Mouse (Mus musculus): ENCODE measurements around the gene Tmeff1. TPM values are rescaled to one million over a fixed set of nuclear protein-coding genes. Genes with fewer than 3 reads are reported as not detected.

Tmeff1 gene
- total RNA-seq, 2 experiments from 2014 or later: 234 TPM

DNA sequence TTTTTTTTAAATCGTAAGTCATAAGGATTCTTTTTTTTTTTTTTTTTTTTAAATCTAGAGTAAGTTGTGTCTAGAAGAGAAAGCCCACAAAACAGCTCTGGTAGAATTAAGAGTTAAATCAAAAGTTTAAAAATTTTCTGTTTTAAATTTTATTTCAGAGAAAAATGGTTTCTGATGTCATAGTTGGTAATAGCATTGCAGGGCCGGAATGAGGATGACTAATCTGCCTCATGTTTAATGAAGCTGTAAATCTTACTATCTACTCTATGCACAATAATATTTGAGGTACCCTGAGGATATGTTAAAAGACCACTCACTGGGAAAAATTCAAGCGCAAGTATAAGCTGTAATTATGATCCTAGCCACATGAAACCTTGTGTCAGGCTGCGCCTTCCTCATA is 30.5 kb downstream of the Tmeff1 start:
- DNase-seq: no peak
- intact Hi-C loops (cut with DNase I): no loop called here

DNA sequence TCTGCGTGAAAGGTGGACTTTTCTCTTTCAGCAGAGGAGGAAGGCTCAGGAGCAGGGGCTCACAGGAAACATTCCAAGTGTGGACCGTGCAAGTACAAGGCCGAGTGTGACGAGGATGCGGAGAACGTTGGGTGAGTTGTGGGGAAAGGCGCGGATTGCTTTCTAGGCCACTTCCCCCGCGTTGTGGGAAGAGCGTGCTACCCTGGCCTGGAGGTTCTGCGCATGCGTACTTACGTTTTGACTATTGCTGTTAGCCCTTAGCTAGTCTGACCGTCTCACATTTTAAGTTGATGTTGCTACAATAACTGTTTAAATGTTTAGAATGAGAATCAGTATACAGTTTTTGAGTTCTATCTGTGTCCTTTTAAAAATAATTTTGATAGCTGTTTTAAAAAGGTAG is 32.2 kb downstream of the Tmeff1 start:
- DNase-seq: no peak
- intact Hi-C loops (cut with DNase I): no loop called here

DNA sequence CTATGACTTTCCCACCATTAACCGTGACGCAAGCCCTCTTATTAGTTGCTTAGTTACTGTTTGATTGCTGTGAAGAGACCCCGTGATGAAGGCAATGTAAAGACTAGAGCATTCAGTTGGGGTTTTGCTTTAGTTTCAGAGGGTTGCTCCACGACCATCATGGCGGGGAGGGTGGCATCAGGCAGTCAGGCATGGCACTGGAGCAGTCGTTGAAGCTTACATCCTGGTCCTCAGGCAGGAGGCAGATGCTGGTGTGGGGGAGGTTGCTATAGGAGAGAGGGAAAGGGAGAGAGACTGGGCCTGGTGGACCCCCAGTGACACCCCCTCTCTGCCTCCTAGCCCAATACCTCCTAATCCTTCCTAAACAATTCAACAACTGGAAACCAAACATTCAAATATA is 35.1 kb downstream of the Tmeff1 start:
- no peak for DNase-seq
- intact Hi-C loops (cut with DNase I): no loop called here

DNA sequence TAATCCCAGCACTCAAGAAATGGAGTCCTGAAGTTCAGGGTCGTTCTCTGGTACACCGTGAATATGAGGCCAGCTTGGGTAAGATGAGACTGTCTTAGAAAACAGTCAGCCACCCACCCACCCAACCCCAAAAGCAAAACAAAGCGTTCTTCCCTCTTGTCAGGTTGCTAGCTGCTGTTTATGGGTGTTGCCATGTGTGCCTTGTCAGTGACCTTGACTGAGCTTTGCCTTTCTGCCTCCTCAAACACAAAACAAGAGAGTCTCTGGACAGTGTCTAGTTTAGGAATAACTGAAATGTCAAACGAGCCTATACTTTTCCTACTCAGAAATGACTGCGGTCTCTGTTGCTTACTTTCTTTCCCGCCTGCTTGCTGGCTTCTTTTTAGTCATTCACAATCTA is 37.3 kb downstream of the Tmeff1 start:
- intact Hi-C loops (cut with DNase I): no loop called here
- DNase-seq: no peak

DNA sequence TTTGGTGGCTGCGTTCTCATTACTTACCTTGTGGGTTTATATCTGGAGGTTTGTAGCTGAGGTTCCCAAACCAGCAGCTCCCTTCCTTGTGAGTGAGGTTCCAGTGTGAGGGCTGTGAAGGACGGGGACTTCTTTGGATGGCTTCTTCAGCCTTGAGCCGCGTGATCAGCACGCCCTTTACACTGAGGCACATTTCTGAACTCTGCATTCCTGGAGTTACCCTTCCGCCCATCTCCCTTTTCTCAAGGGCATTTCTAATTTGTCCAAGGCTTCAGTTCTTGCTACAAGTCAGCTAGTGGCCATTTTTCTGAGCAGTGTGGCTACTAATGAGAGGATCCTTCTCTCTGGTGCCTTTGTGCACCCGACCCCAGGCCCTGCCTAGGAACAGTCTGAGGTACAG is 38.0 kb downstream of the Tmeff1 start:
- intact Hi-C loops (cut with DNase I): no loop called here
- DNase-seq: no peak

DNA sequence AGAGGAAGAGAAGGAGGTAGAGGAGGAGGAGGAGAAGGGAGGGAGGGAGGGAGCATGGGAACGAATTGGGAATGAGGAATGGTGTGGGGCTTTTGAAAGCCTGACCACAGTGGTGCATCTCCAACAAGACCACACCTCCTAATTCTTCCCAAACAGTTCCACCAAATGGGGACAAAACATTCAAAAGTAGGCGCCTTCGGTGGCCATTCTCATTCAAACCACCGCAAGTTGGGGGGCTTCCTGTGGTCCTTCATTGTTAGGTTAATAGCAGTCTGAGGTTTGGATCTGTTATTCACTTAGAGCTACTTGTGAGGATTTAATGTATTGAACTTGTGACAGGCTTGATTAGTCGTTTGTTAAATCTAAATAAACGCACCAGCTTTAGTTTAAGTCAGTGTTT is 40.0 kb downstream of the Tmeff1 start:
- no peak for DNase-seq
- intact Hi-C loops (cut with DNase I): no loop called here

DNA sequence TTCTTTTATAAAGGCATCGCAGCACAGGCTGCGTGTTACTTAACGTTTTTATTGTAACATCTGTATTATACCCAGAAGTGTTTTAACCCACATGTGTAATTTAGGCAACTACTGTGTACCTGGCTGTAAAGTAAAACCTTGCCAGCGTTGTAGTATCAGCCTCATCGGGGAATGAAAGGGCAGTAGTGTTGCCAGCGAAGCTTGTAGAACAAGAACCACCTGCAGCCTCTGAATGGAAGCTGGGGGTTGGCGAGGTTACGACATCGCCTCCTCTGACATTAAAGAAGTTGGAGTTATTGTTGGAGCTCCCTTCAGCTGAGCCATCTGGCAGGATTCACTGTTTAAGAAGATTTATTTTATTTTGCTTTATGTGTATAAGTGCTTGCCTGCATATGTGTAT is 40.9 kb downstream of the Tmeff1 start:
- no peak for DNase-seq
- intact Hi-C loops (cut with DNase I): no loop called here

DNA sequence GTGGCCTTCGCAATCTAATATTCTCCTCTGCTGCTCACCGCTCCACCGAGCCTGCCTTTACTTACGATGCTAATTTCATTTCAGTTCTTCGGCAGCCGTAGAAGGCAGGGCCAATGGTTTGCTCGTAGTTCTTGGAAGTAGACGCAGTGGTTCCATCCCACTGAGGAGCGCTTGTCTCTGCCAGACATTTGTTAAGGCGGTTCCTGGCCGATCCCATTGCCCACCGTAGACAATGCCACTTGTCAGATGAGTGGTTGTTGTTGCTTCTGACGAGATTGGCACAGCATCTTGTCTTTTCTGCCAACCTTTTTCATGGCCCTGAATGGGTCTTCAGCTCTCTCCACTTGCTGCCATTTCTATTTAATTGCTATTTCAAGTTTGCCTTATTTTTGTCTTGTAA is 44.5 kb downstream of the Tmeff1 start:
- intact Hi-C loops (cut with DNase I): no loop called here
- peak; percentile 48 for DNase-seq

DNA sequence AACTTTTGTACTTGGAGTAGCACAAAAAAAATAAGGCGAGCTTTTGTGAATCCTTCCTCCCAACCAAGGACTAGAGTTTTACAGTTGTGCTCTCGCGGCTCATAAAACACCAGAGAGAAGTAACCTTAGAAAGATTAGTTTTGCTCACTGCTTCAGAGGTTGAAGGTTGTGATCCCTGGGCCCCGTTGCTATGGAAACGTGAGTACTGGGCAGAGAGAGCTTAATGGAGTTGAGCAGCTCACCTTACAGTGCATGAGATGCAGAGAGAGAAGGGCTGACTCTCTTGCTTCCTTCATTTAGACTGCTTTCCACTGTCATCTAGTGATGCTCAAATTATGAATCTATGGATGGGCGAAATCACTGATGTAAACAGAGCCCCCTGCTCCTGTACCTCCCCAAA is 48.6 kb downstream of the Tmeff1 start:
- DNase-seq: no peak
- intact Hi-C loops (cut with DNase I): no loop called here

DNA sequence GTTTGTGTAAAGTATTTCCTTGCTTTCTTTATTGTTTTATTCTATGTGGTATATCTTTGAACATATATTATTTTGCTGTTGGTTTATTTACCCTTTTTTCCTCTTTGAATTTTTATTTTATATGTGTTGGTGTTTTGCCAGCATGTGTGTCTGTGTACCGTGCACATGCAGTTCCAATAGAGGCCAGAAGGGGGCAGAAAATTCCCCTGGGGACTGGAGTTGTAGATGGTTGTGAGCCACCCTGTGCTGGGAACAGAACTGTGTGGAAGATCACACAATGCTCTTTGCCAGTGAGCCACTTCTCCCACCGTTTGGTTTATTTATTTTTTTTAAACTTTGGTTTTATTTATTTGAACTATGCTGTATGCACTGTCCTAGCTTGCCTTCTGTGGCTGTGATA is 49.1 kb downstream of the Tmeff1 start:
- intact Hi-C loops (cut with DNase I): no loop called here
- peak; percentile 18 for DNase-seq

DNA sequence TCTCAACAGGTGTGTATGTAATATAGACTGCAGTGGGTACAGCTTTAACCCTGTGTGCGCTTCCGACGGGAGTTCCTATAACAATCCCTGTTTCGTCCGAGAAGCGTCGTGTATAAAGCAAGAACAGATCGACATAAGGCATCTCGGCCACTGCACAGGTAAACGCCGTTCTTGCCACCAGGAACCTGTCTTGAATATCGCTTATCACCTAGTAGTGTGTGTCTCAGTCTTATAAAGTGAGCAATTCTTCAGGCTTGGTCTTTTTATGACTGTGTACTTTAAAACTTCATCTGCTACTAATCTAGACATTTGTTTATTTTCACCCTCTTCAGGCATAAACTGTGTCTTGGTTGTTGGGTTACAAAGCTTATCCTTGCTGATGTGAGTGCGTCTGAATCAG is 51.9 kb downstream of the Tmeff1 start:
- intact Hi-C loops (cut with DNase I): no loop called here
- no peak for DNase-seq

DNA sequence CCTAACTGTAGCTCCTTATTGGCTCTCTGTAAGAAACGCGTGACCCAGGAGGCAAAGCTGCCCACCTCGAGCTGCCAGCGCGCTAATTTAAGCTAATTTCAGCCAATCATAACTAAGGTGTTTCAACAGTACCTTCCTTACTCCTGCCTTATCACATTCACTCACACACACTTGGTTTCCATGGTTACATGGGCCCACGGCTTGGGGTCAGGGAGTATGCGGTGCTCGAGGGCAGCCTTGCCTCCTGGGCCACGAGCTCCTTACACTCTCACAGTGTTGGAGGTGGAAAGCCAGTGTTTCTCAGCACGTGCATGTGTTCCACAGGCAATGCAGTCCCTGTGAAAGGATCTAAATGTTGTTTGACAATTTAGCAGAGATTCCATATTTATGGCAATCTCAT is 53.2 kb downstream of the Tmeff1 start:
- intact Hi-C loops (cut with DNase I): no loop called here
- DNase-seq: no peak

DNA sequence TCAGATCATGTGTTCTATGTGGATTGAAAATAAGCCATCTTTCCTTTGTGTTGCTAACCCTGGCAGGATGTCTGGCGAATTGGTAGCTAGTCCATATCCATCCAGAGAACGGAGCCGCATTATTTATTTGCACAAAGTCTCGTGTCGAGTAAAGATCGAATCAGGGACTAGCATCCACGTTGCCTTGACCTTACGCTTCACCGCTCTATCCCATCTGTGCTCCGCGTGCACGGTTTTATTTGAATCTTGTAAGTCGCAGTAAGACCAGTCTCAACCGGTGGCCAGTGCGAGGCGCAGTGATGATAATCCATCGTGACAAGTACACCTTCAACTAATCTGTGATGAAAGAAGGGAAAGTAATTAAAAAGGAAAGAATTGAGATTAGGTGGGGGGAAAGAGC is 54.5 kb downstream of the Tmeff1 start:
- no peak for DNase-seq
- intact Hi-C loops (cut with DNase I): no loop called here

DNA sequence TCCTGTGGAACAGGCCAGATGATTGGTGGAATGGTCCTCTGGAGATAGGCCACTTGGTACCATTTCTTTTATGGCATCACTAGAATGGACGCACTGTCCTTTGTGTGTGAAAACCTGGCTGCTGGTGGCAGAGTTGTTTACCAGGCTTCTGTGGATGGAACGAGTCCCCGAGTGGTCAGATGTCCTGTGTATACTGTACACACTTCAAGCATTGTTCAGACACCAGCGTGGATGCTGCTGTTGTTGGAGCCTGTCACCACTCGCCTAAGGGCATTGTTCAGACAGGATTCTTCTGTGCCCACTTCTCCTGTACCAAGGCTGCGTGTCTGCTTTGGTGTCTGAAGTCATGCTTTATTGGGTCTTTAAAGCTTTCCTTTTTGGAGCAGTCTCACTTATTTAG is 58.8 kb downstream of the Tmeff1 start:
- intact Hi-C loops (cut with DNase I): no loop called here

DNA sequence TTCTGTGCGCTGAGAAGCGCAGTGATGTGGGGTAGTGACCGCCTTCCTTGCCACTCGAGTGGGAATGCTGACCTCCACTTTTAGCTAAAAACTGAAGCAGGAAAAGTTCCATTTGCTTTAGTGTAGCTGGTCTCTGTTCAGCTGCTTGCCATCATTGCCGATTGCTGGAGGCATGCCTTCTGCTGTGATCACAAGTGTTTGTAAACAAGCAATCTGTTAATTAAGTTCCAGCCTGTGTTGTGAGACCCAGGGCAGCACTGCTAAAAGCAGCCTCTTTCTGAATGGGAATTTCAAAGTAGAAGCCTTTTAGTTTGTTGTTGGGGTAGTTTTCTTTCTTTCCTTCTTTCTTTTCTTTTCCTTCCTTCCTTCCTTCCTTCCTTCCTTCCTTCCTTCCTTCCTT is 61.2 kb downstream of the Tmeff1 start:
- intact Hi-C loops (cut with DNase I): no loop called here
- no peak for DNase-seq

More for the DNA sequence above, 58.8 kb downstream of the Tmeff1 start:
- no peak for DNase-seq

DNA sequence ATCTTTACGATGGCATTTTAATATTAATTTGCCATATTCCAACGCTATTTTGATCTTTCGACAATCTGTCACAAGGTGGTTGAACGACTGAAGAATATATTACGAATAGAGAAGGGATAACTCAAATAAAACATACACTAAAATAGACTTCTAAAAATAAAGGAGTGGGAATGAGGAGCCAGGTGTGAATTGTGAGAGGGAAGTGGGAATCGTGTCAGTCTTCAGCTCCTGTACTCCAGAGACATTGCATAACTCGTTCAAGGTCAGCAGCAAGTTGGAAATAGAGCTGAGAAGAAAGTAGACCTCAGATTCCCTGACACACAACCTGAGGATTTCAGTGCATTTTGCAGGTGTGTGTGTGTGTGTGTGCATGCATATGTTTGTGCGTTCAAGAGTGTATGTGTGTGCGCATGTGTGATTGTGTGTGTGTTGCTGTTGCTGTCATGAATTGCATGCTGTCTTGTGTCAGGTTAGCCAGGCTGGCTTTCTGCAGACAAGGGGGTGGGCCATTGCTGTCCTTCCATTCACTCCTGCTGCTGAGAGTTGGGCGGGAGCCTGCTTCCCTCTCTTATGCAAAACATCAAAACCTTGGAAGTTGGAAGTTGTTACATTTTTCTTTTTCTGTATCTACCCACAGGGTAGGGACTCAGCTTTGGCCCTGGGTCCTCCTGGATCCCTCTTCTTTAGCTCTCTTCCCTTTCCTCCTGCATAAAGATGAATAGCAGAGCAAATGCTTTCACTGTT is 65.8 kb downstream of the Tmeff1 start:
- DNase-seq: no peak
- intact Hi-C loops (cut with DNase I): no loop called here

DNA sequence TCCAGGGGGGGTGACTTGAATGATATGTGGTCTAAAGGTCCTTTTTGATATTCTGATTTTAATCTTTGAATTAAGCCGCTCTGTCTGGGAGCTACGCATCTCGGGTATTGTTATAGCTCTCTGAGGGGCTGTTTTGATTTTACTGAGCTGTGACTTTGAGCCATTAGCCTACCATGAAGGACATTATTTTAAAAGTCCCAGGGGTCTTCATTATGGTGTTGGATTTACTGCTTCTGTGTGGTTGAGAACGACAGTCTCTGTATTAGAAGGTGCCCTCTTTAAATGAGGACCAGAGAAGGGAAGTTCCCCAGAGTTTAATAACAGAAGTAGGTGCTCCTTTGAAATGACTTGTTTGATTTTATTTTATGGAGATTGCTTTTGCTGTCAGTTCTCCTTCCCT is 69.1 kb downstream of the Tmeff1 start:
- no peak for DNase-seq
- intact Hi-C loops (cut with DNase I): no loop called here

DNA sequence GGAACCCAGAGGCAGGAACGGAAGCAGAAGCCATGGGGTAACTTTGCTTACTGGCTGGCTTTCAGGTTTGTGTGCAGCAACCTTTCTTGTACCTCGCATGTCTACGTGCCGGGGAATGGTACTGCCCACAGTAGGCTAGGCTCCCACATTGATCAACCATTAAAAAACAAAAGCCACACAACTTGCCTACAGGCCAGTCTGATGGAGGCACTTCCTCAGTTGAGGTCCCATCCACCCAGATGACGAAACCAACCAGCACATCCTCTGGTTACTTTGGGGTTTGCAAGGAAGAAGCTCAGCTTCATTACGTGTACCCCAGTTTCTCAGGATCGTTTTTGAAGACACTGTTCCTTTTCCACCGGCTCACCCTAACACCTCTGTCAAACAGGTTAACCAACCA is 71.6 kb downstream of the Tmeff1 start:
- intact Hi-C loops (cut with DNase I): no loop called here
- DNase-seq: no peak

DNA sequence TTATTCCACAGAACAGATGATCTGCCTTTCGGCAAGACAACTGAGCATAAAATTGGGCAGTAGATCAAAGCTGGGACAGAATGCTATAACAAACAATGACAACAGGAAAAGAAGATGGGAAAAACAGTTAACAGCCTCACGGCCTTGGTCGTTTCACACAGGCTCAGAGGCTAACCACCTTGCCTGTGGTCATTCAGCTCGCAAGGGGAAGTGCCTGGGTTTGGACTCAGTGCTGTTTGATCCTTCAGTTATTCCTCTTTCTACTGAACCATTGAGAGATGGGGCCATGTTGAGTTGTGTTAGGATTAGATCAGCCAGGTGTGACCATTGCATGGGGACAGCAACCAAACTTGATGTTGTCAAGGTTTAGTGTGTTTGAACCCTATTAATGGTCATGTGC is 75.2 kb downstream of the Tmeff1 start:
- intact Hi-C loops (cut with DNase I): no loop called here
- no peak for DNase-seq

DNA sequence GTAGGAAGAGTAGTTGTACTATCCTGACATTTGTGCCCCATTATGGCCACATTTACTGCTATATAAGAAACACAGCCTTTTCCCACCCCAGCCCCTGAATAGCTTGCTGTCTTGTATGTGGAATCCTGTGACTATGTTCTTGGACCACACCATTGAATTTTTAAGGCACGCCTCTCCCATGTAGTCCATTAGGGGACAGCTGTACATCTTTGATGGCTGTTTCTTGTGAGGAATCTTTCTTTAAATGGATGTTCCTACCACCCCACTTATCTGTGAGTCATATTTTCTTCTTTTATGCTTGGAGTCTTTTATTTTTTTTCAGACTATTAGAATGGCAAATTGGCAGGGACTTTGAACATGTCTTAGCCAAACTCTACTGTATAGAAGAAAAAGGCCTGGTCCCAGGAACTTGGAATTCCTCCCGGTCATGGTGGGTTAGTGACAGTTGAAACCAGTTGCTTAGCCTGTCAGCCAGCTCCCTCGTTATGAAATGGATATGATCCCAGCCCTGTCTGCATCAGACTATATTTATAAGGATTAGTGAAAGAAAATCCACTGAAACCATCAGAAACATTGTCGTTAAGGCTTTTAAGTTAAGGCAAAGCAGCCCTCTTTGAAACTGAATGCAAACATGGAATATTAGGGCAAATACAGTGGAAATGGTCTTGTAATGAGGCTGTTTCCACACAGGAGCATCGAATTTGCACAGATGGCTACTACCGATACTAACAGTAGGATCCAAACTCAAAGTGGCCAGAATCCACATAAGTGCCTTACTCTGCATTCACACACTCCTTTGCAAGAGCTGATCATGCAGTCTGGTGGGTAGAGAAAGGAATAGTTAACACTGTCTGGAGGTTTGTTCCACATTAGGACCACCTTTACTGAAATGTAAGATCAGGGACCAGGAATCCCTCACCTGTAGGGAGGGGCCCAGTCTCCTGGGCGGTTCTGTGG is 75.9 kb downstream of the Tmeff1 start:
- peak; percentile 63 for DNase-seq
- intact Hi-C loops (cut with DNase I): no loop called here

DNA sequence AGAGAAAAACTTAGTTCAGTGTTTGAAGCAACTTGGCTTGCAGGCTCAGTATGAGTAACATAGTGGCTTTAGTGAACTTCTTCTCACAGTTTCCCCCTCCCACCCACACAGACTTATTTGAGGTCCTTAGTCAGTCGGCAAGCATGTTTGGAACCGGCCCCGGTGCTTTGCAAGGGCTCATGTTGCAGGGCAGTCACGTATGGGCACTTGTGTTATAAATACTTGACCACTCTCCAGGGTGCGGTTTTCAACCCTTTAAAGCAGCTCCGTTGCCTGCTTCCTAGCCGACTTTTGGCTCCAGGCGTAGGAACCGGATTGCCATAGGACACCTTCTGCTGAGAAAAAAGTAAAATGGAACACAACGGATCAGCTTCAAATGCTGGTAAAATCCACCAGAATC is 78.3 kb downstream of the Tmeff1 start, which contains the start of gene Cavin4:
TSS of gene Cavin4 (plus strand) at position 244 of the 400 bp plus-strand sequence.
- DNase-seq: no peak
- intact Hi-C loops (cut with DNase I): no loop called here

DNA sequence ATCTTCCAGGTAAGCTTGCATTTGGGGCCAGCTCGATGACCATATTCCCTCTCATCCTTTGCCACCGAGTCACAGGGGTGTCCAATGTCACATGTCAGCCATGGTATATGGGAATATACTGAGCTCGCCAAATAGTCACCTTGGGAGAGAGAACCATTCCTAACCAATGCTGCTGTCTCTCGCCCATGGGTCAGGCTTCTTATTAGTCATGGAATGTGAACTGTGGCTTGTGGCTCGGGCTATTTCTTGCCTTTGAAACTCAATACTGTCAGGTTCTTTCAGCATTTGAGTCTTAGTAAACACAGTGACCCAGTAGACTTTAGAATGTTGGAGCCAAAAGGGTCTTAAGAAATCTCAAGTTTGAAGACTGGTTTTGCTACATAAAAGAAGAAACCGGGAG is 79.0 kb downstream of the Tmeff1 start:
- DNase-seq: no peak
- intact Hi-C loops (cut with DNase I): no loop called here

Measured in left cerebral cortex, postnatal 4 days (tissue).